Mouse (Mus musculus) gastrocnemius, postnatal 14 days (tissue): Measurements from ENCODE around the gene Nfxl1. TPM values are rescaled to one million over a fixed set of nuclear protein-coding genes. Genes with fewer than 3 reads are reported as not detected.
"Not testable (repeated sequence)": the region's sequence is repeated elsewhere in the genome, so short reads cannot be mapped to it uniquely, and the experiment has no call there.

ENCODE experiments used
- DNase-seq: peaks from one replicate; pipeline ENCODE4 v3.0.0; 2021; ENCODE audit warnings: mixed read lengths
- intact Hi-C: fragments of 180-260 bp; cut with DNase I; formaldehyde crosslinking; loops from one replicate; pipeline ENCODE4 v1.15.1; 2025; ENCODE audit warnings: low total_unique reads
- long read RNA-seq, 2 experiments: library from polyadenylated mRNA; stranded (forward); transcript quantifications; one replicate each; pipeline ENCODE4 v2.0.0; 2021
- total RNA-seq, 2 experiments: library from RNA; stranded (reverse); gene quantifications; 2 replicates each; pipeline ENCODE4 v1.2.3; 2021

Nfxl1 gene
- 1 to 10 TPM; 4.0 to 4.3 TPM for total RNA-seq
- long read RNA-seq, experiment 1, partial matches to known transcripts = 1 of 3 reads
- long read RNA-seq, experiment 1, other reads (novel, unspliced or antisense) = 1 of 3 reads
- long read RNA-seq, experiment 2, partial matches to known transcripts = 0 of 1 reads
- long read RNA-seq, experiment 2, other reads (novel, unspliced or antisense) = 0 of 1 reads

- DNase-seq = peak; percentile 98
- intact Hi-C loops = no loop called here
Observed at GRCm38 (mm10) chr5:72559544-72560049, at the start of gene Nfxl1. Nfxl1 (minus strand) TSS chr5:72559684.

- intact Hi-C loops = no loop called here
- DNase-seq = no peak
Observed at GRCm38 (mm10) chr5:72603138-72603537, 43.7 kb upstream of the Nfxl1 start.

GRCm38 (mm10) chr5:72601006-72601405 is 41.5 kb upstream of the Nfxl1 start:
- DNase-seq = peak; percentile 12
- intact Hi-C loops = no loop called here

DNA sequence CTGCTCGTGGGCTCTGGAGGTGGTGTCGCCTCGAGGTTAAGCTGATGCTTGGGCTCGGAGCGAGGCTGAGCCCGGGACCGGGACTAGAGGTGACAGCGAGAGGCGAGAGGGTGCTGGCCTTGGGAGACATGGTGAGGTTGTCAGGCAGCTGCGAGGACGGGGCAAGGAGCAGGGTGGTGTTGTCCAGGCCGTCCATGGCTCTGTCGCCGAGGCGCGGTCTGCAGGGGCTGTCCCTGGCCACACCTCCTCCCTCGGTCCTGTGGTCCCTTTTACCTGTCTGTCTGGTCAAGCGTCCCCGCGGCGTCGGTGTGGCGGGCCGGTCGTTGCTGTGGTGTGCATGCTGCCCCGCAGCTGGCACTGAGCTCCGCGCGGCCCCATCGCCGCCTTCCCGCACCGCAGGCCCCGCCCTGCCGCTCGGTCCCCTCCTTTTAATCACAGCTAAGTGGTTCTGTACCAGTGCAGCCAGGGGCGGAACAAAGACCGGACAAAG is 27.8 kb upstream of the Nfxl1 start, which contains the start of gene Gm5868:
TSS of gene Gm5868 (minus strand) at position 360 of the 490 bp plus-strand sequence.
- intact Hi-C loops = no loop called here
- no peak for DNase-seq

DNA sequence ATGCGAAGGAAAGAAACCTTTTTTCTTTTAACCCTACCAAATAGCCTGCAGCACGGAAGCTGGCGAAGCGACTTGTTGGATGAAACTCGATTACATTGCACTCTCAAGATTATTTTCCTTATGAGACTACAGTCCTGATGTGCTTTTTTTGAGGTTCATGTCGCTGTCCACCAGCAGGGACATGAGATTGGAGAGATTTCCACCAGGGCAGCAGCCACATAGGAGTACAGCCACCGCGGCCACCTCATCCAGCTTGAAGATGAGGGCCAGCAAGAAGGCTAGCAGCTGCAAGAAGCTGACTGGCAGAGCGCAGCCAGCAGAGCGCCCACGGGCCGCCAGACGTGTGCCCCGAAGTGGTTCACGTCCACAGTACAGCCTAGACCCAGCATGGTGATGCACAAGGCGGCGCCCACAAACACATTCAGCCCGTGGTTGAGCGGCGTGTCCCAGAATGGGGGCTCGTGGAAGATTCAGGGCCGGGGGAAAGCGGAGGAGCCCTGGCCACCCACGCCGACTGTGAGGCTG is 27.2 kb upstream of the Nfxl1 start:
- DNase-seq, intact Hi-C loops: not testable (repeated sequence)

DNA sequence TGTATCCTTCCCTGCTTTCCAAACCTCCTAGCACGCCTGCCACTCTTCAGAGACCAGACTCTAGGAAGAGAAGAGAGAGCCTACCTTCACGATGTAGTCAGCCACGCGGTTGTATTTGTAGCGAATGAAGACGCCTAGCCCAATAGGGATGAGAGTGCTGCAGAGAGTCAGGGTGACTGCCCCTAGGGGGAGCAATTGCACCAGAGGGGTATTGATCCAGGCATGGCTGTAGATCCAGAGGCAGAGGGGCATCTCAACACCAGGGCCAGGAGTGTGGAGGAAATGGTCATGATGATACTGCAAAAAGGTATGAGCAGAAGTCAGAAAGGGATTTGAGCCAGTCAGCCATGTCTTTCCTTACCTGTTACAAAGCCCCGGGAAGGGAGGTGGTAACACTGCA is 26.6 kb upstream of the Nfxl1 start:
- intact Hi-C loops, DNase-seq: not testable (repeated sequence)

DNA sequence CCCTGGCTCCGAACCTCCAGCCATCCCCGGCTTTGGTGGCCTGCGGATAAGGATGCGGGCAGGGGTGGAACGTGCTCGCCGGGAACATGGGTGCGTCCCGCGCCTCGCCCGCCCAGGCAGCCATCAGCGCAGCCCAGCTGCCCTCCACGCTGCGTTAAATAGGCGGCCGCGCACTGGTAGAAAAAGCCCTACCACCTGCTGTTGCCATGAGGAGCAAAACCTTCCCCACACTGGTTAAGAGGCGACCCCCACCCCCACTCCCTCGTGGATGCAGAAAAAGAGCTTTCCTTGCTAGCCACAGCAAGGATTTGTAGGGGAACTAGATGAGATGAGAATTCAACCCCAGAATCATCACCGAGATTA is 21.5 kb upstream of the Nfxl1 start, which contains the start of gene Zar1:
TSS of gene Zar1 (minus strand) at position 285 of the 363 bp plus-strand sequence.
- DNase-seq, intact Hi-C loops: not testable (repeated sequence)

DNA sequence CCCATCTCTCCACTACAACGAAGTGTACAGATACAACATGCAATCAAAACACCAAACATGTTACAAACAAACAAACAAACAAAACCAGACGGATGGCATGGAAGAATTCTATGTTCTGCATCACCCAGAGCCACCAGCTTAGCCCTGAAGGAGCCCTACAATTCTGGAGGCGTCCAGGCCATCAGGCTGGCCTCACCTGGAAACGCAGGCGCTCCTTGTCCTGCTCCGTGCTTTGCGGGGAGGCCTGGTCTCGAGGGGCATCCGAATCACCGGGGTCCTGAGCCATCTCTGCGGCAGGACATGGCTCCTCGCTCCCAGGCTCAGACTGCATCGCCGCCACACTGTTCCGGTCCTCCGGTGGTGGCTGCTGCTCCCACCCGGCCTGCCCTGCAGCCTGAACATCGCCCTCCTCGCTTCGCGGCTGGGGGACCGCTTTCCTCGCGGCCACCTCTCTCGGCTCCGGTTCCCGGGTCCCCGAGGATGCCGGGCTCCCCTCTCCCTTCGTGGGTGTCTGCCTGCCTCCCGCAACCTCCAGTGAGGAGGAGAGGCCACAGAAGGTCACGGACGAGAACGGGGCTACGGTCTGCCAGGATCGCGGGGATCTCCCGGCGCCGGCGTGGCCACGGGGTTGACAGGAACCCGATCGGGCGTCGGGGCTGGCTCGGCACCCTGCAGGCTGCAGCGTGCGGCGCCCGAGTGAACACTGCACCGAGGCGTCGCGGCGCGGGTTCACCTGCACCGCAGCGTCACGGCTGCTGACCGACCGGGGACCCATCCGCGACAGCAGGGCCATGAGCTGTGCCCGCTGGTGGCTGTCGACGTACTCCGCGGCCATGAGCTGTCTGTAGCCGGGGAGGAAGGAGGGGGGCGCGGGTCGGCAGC is 20.8 kb upstream of the Nfxl1 start:
- intact Hi-C loops, DNase-seq: not testable (repeated sequence)

- intact Hi-C loops, DNase-seq: not testable (repeated sequence)
Observed at GRCm38 (mm10) chr5:72579599-72579998, 20.1 kb upstream of the Nfxl1 start.

- intact Hi-C loops = no loop called here
- no peak for DNase-seq
Observed at GRCm38 (mm10) chr5:72565621-72566020, 6.1 kb upstream of the Nfxl1 start.

GRCm38 (mm10) chr5:72563183-72563582 is 3.7 kb upstream of the Nfxl1 start:
- intact Hi-C loops = not testable (repeated sequence)

DNA sequence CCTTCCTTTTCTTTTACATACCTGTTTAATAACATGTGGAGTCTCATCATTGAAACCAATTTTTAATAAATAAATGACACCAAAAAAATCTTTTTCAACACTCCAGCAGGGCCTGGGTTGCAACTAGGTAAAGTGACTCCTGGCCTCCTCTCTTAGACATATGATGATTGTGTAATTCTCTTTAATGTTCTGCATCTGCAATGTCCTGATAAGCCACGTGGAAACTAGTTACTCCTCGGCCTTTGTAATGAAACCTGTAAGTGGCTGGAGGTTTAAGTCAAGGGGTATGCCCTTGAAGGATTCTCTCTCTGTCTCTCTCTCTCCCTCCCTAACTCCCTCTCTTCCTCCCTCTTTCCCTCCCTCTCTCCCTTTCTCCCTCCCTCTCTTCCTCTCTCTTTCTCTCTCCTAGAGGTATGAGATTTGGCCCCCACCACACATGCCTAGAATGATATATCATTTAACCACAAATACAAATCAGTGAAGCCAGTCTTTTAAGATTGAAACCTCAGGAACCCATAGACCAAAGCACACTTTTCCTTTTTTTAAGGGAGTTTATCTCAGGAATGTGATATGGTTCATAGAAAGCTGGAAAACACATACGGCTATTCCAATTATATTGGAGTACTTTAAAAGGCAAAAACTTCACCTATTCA is 1.6 kb upstream of the Nfxl1 start:
- no peak for DNase-seq
- intact Hi-C loops = no loop called here

More at GRCm38 (mm10) chr5:72563183-72563582, 3.7 kb upstream of the Nfxl1 start:
- DNase-seq = not testable (repeated sequence)

DNA sequence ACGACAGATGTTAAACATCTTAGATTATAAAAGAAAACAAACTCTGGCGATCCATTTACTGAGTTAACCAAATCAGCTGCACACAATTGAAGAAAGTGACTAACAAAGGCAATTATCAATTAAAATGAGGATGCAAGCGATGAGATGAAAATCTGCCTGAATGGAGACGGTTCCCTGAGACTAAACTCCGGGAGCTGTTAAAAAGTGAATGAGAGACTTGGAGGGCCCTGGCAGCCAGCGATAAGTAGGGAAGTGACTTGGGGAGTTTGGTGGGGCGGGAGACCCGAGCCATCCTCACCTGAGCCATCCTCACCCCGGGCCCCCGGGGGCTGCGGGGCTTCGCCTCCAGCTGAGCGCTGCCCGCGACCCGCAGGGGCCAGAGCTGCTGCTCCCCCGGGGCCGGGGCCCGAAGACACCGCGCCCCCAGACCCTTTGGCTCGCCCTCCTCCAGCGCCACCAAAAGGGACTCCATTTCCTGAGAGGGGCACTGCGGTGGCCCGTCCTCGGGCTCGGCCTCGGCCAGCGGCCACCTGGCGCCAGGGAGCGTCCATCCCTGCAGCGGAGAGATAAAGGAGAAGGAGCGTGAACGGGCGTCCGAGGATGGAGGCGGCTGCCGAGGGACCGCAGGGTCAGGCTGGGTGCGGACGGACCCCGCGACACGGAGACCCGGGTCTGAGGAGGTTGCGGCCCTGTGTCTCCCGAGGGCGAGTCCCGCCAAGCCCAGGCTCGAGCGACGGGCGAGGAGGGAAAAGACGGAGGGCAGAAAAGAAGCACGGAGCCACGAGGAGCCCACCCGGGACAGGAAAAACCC is 563 bp downstream of the Nfxl1 start:
- intact Hi-C loops = no loop called here
- peak; percentile 28 for DNase-seq

- intact Hi-C loops = no loop called here
- no peak for DNase-seq
Observed at GRCm38 (mm10) chr5:72556245-72556644, 3.2 kb downstream of the Nfxl1 start.

- intact Hi-C loops = no loop called here
- no peak for DNase-seq
Observed at GRCm38 (mm10) chr5:72551209-72551608, 8.3 kb downstream of the Nfxl1 start.

DNA sequence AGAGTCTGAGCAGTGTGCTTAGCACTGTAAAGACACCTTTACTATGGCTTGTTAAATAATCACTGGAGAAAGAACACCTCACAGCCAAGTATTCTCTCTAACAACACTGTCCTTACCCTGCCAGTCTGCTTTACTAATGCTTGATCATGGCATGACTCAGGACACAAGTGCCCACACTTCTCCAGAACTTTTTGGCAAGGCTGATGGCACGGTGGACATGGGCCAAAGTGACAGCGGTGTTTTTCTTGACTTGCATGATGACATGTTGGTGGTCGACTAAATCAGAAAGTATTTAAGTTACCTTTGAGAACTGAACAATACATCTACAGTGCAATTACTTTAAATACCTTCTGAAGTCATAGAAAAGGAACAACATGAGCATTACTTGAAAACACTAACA is 30.6 kb downstream of the Nfxl1 start:
- intact Hi-C loops = no loop called here
- no peak for DNase-seq

DNA sequence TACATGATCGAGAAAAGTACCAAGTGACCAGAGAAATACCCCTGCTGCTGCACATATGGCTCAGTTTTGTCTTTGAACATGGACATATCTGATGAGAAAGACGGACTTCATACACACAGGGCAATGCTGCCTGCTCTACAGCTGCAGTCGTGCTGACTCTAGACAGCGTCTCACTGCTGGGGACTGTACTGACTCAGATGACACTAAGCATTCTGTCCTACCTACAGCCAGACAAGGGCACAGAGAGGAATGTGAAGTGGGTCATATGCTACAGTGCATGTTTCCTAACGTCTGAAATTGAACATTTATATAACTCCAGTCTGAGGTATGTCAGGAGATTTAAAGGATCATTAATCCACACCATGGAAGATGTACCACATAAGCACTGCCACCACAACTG is 45.7 kb downstream of the Nfxl1 start:
- intact Hi-C loops = no loop called here
- no peak for DNase-seq

- no peak for DNase-seq
- intact Hi-C loops = loop anchor here (5.0 kb wide), 1 partner anchor 153 kb away; no protein-coding TSS in a partner anchor
Observed at GRCm38 (mm10) chr5:72505740-72506139, 53.7 kb downstream of the Nfxl1 start.
